Mouse (Mus musculus): ENCODE measurements around the gene Gm16253.

GRCm38 (mm10) chr3:96590657-96591056, 13.9 kb downstream of the Gm16253 start:
- TF ChIP-seq CTCF (IDR thresholded peaks at IDR 0.05; ENCODE audit: control insufficient read depth, insufficient read depth, insufficient read length) = no peak
- TF ChIP-seq MAX (IDR thresholded peaks at IDR 0.05) = no peak
- TF ChIP-seq CEBPB (IDR thresholded peaks at IDR 0.05; ENCODE audit: low read depth) = no peak
- TF ChIP-seq MYOG (IDR thresholded peaks at IDR 0.05; ENCODE audit: control insufficient read depth, extremely low read depth, insufficient read length) = no peak
- TF ChIP-seq USF1 (IDR thresholded peaks at IDR 0.05; ENCODE audit: low read depth) = no peak
- no peak for TF ChIP-seq MYOD1 (IDR thresholded peaks at IDR 0.05; ENCODE audit: control insufficient read depth, insufficient read length, low read depth)
- no peak for TF ChIP-seq FOSL1 (IDR thresholded peaks at IDR 0.05; ENCODE audit: insufficient read depth, low read length, poor library complexity, severe bottlenecking)
